31 mouse cellular contexts compared by ENCODE assay signal in the genomic region with DNA sequence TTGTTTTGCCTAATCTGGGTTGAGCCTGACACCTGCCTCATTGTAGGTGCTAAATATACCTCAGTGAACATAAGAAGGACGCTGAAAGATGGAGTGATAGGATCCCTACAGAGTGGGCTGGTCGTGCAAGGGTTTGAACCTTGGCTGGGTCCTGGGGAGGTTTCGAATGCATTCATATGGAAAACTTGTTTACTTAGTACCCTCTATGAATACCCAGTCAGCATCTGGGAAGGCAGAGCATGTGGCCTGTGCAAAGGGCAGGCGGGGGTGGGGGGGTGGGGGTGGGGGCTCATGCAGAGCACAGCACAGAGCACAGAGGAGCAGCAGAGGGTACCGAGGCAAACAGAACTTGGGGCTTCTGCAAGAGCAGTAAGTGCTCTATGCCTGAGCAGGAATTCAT. TPM values are rescaled to one million over a fixed set of nuclear protein-coding genes. Genes with fewer than 3 reads are reported as not detected.
DNase-seq lines count a peak whose midpoint lies in the region; ATAC-seq and TF ChIP-seq lines count a peak whose summit lies in the region.
"Had no signal": no experiment of that assay in that cellular context is flagged by ENCODE, and none has a peak within 500 bp of the region (broad histone marks: within the 10 kb centered on the region; RNA-seq: fewer than 3 reads in every experiment).

No protein-coding gene starts in this region.

- no peak for TF ChIP-seq CTCF in E14TG2a.4 (conservative IDR thresholded peaks at IDR 0.05; ENCODE audit: low read length)
- TF ChIP-seq CTCF in kidney, postnatal 0 days (IDR thresholded peaks at IDR 0.05; ENCODE audit: low read depth): no peak

- H3K9ac ChIP-seq in kidney, postnatal 0 days (ENCODE audit: low read depth, low read length): no peak overlapping the region
- H3K9ac ChIP-seq: embryonic facial prominence, embryonic 15.5 days; heart, embryonic 13.5 days; hindbrain, embryonic 13.5 days; liver, embryonic 15.5 days; midbrain, embryonic 12.5 days; neural tube, embryonic 13.5 days had no signal

- H3K27ac ChIP-seq in kidney, postnatal 0 days: 0 out of 2 replicates have a peak overlapping the region, but pooled peaks have one; percentile 50
- H3K27ac ChIP-seq: embryonic facial prominence, embryonic 15.5 days; heart, embryonic 13.5 days; hindbrain, embryonic 13.5 days; limb, embryonic 10.5 days; liver, embryonic 15.5 days; macrophage; midbrain, embryonic 12.5 days; neural tube, embryonic 13.5 days had no signal

- 41% methylated on average over 5 of the region's 5 CpGs for WGBS in kidney, postnatal 0 days

- H3K27me3 ChIP-seq in E14TG2a.4 (ENCODE audit: insufficient read depth, low read length): peaks cover 15% of the 10 kb centered on the region
- H3K27me3 ChIP-seq in kidney, postnatal 0 days (ENCODE audit: insufficient read depth, low read length): no peaks in the 10 kb centered on the region
- H3K27me3 ChIP-seq: CH12.LX; embryonic facial prominence, embryonic 15.5 days; hindbrain, embryonic 13.5 days; liver, embryonic 15.5 days; midbrain, embryonic 12.5 days; neural tube, embryonic 13.5 days had no signal

- peak; percentile 33; the same call in 1 of the 2 replicates for ATAC-seq in kidney, postnatal 0 days (replicated peaks; ENCODE audit: low FRiP score, low read depth)
- no peak for ATAC-seq in megakaryocyte, adult 5-6 weeks (ENCODE audit: poor library complexity, severe bottlenecking)
- ATAC-seq: forebrain, embryonic 14.5 days had no signal

- H3K4me1 ChIP-seq in E14TG2a.4 (replicated peaks; ENCODE audit: low read depth, low read length): peaks cover 60% of the 10 kb centered on the region
- no peaks in the 10 kb centered on the region for H3K4me1 ChIP-seq in kidney, postnatal 0 days (replicated peaks; ENCODE audit: insufficient read depth, low read length)
- H3K4me1 ChIP-seq: embryonic facial prominence, embryonic 15.5 days; heart, embryonic 13.5 days; hindbrain, embryonic 13.5 days; limb, embryonic 10.5 days; liver, embryonic 15.5 days; midbrain, embryonic 12.5 days had no signal

- peak; percentile 64 for DNase-seq in kidney, adult 11 months
- DNase-seq in kidney, postnatal 4 days: no peak
- peak; percentile 33 for DNase-seq in R1 (ENCODE audit: low read depth, low spot score)
- DNase-seq in kidney, postnatal 0 days (ENCODE audit: low spot score): no peak
- DNase-seq in layer of hippocampus, adult 8-10 months (ENCODE audit: low spot score in 2 of 2): no peak
- DNase-seq in embryo, embryonic 10.5 days (ENCODE audit: low spot score): no peak
- DNase-seq: adrenal gland, postnatal 25 days; cerebellum, adult 8-10 months; cerebellum, postnatal 36 days; heart, adult 18-20 months; liver; thymus, adult 18-20 months had no signal

- no peak overlapping the region for H3K4me2 ChIP-seq in kidney, postnatal 0 days (ENCODE audit: low read length)
- H3K4me2 ChIP-seq: embryonic facial prominence, embryonic 15.5 days; heart, embryonic 13.5 days; hindbrain, embryonic 13.5 days; liver, embryonic 15.5 days; midbrain, embryonic 12.5 days; neural tube, embryonic 13.5 days had no signal

- H3K4me3 ChIP-seq in E14TG2a.4 (replicated peaks; ENCODE audit: low read length): peak overlapping the region; percentile 18; the same call in 1 of the 2 replicates
- no peak overlapping the region for H3K4me3 ChIP-seq in kidney, postnatal 0 days (replicated peaks; ENCODE audit: low read depth, low read length)
- H3K4me3 ChIP-seq: embryonic facial prominence, embryonic 15.5 days; heart, embryonic 13.5 days; hindbrain, embryonic 13.5 days; limb, embryonic 10.5 days; liver, embryonic 15.5 days; midbrain, embryonic 12.5 days; myocyte; neural tube, embryonic 13.5 days had no signal

- H3K36me3 ChIP-seq in E14TG2a.4 (ENCODE audit: insufficient read depth, low read length): no peaks in the 10 kb centered on the region
- H3K36me3 ChIP-seq in kidney, postnatal 0 days (ENCODE audit: insufficient read depth, low read length): no peaks in the 10 kb centered on the region
- H3K36me3 ChIP-seq: embryonic facial prominence, embryonic 15.5 days; heart, embryonic 13.5 days; hindbrain, embryonic 13.5 days; limb, embryonic 10.5 days; liver, embryonic 15.5 days; midbrain, embryonic 12.5 days; neural tube, embryonic 13.5 days had no signal

- H3K9me3 ChIP-seq in E14TG2a.4 (ENCODE audit: low read length): no peaks in the 10 kb centered on the region
- no peaks in the 10 kb centered on the region for H3K9me3 ChIP-seq in kidney, postnatal 0 days (replicated peaks; ENCODE audit: low read length)
- H3K9me3 ChIP-seq: embryonic facial prominence, embryonic 15.5 days; heart, embryonic 13.5 days; hindbrain, embryonic 13.5 days; limb, embryonic 10.5 days; liver, embryonic 15.5 days; midbrain, embryonic 12.5 days; neural tube, embryonic 13.5 days had no signal

RNA-seq across cellular contexts. Expression of gene Cd160, which starts 3.8 kb away (rescaled TPM):
- polyA plus RNA-seq in kidney, postnatal 0 days (2015; fragmentation: Nextera tagmentation; extraction: Ambion mirVana): 0.06 and 0.09 TPM in 2 replicates
- not detected for total RNA-seq in layer of hippocampus, adult 8-10 months (2022)
- total RNA-seq in megakaryocyte, adult 5-6 weeks (2015): 1.5 and 4.2 TPM in 2 replicates
- 0.57 and 2.6 TPM in 2 replicates for total RNA-seq in megakaryocyte, adult 5-6 weeks (2017)
- total RNA-seq: adrenal gland, postnatal 25 days; CH12.LX; gastrocnemius, adult 8-10 months; heart, adult 18-20 months; heart, postnatal 25 days; layer of hippocampus, postnatal 25 days had no signal
- polyA plus RNA-seq: brain, embryonic 14.5 days had no signal

RNA-seq across cellular contexts. Expression of gene Pdzk1, which starts 3.8 kb away (rescaled TPM):
- 322 and 401 TPM in 2 replicates for polyA plus RNA-seq in kidney, postnatal 0 days (2015; fragmentation: Nextera tagmentation; extraction: Ambion mirVana)
- under 1 TPM in 2 of 4 experiments, not detected in 2; 0.25 to 0.26 TPM for total RNA-seq in layer of hippocampus, adult 8-10 months (2022)
- 0.07 and 0.25 TPM in 2 replicates for total RNA-seq in megakaryocyte, adult 5-6 weeks (2015)
- not detected in 2 replicates for total RNA-seq in megakaryocyte, adult 5-6 weeks (2017)
- total RNA-seq: adrenal gland, postnatal 25 days; gastrocnemius, adult 8-10 months; heart, adult 18-20 months; heart, postnatal 25 days had no signal
- polyA plus RNA-seq: embryonic facial prominence, embryonic 15.5 days; forebrain, embryonic 14.5 days; hindbrain, embryonic 13.5 days; limb, embryonic 10.5 days; lung, embryonic 16.5 days; macrophage; midbrain, embryonic 12.5 days; stomach, embryonic 14.5 days had no signal

Comparison
In these comparisons a context has a peak if more than half of its experiments do, and no peak if none do; other contexts are left out.
1. DNase-seq: peak in kidney, adult 11 months (single experiment) and R1 (single experiment); none in kidney, postnatal 4 days (0 of 2), kidney, postnatal 0 days (single experiment), layer of hippocampus, adult 8-10 months (0 of 2) and embryo, embryonic 10.5 days (single experiment).